Mouse (Mus musculus) testis, adult 2 months (tissue): ENCODE results near the gene Olfr2.

Source experiments
- CTCF ChIP-seq: fragments of 200-500 bp; IDR thresholded peaks from 2 replicates; pipeline ENCODE4 v1.5.1; 2012; ENCODE audit warnings: low read depth, mild to moderate bottlenecking, inconsistent platforms, low read length, moderate library complexity; ENCODE audit not compliant: control insufficient read depth, insufficient read depth, insufficient replicate concordance
- POLR2A ChIP-seq: fragments of 200-500 bp; IDR thresholded peaks from 2 replicates; pipeline ENCODE4 v1.6.1; 2012; ENCODE audit warnings: low read depth, mild to moderate bottlenecking, inconsistent platforms, low read length, moderate library complexity; ENCODE audit not compliant: control insufficient read depth

GRCm38 (mm10) chr7:107005972-107006371 lies at the start of gene Olfr2:
- TF ChIP-seq CTCF (no peak), POLR2A (no peak)
